Mouse (Mus musculus): ENCODE measurements around the gene Defb42. TPM values are rescaled to one million over a fixed set of nuclear protein-coding genes. Genes with fewer than 3 reads are reported as not detected.

Defb42 gene
- 1 to 10 TPM in 1 of 2 experiments, under 1 TPM in 1; 0.30 to 1.1 TPM for total RNA-seq (2021)
- long read RNA-seq, experiment 1, partial matches to known transcripts = 0 of 1 reads
- long read RNA-seq, experiment 1, other reads (novel, unspliced or antisense) = 0 of 1 reads
- long read RNA-seq, experiment 2 = 0 reads

- DNase-seq (ENCODE audit: low spot score in 2 of 2) = no peak
Observed at GRCm38 (mm10) chr14:63046691-63047090, at the start of gene Defb42. Gene Defb42, plus strand, starts transcription at chr14:63046991.

- no peak for DNase-seq (ENCODE audit: low spot score in 2 of 2)
Observed at GRCm38 (mm10) chr14:62997777-62998176, 49.0 kb upstream of the Defb42 start, which contains the start of gene Defb47. Gene Defb47, plus strand, starts transcription at chr14:62998077.

GRCm38 (mm10) chr14:62998977-62999376, 47.8 kb upstream of the Defb42 start:
- no peak for DNase-seq (ENCODE audit: low spot score in 2 of 2)

GRCm38 (mm10) chr14:63002588-63002987, 44.2 kb upstream of the Defb42 start:
- no peak for DNase-seq (ENCODE audit: low spot score in 2 of 2)

- no peak for DNase-seq (ENCODE audit: low spot score in 2 of 2)
Observed at GRCm38 (mm10) chr14:63011471-63011870, 35.3 kb upstream of the Defb42 start, which contains the start of gene Defb43. Gene Defb43, plus strand, starts transcription at chr14:63011771.

GRCm38 (mm10) chr14:63013082-63013481, 33.7 kb upstream of the Defb42 start:
- DNase-seq (ENCODE audit: low spot score in 2 of 2) = no peak

- DNase-seq (ENCODE audit: low spot score in 2 of 2) = no peak
Observed at GRCm38 (mm10) chr14:63014667-63015066, 32.1 kb upstream of the Defb42 start.

- DNase-seq (ENCODE audit: low spot score in 2 of 2) = no peak
Observed at GRCm38 (mm10) chr14:63020524-63021156, 26.2 kb upstream of the Defb42 start.

GRCm38 (mm10) chr14:63049910-63050370, 3.1 kb downstream of the Defb42 start, which contains the start of gene Defb30:
Gene Defb30, minus strand, starts transcription at chr14:63049960.
- no peak for DNase-seq (ENCODE audit: low spot score in 2 of 2)

GRCm38 (mm10) chr14:63050769-63051168, 4.0 kb downstream of the Defb42 start:
- peak; percentile 71 to 79 for DNase-seq (ENCODE audit: low spot score in 2 of 2)

GRCm38 (mm10) chr14:63054729-63055128, 7.9 kb downstream of the Defb42 start:
- peak; percentile 36 to 37 for DNase-seq (ENCODE audit: low spot score in 2 of 2)

- no peak for DNase-seq (ENCODE audit: low spot score in 2 of 2)
Observed at GRCm38 (mm10) chr14:63060361-63060760, 13.6 kb downstream of the Defb42 start.

GRCm38 (mm10) chr14:63062184-63062583, 15.4 kb downstream of the Defb42 start:
- DNase-seq (ENCODE audit: low spot score in 2 of 2) = no peak

- no peak for DNase-seq (ENCODE audit: low spot score in 2 of 2)
Observed at GRCm38 (mm10) chr14:63065391-63065790, 18.6 kb downstream of the Defb42 start.

GRCm38 (mm10) chr14:63066630-63067310, 20.0 kb downstream of the Defb42 start:
- peak; percentile 73 to 74 for DNase-seq (ENCODE audit: low spot score in 2 of 2)

- no peak for DNase-seq (ENCODE audit: low spot score in 2 of 2)
Observed at GRCm38 (mm10) chr14:63067708-63068107, 20.9 kb downstream of the Defb42 start.

Other genes with a start within 250 kb of the Defb42 start
- gene Wdfy2, start 209.3 kb upstream of the Defb42 start, total RNA-seq (2021) = 10 to 100 TPM; 20.0 to 33.7 TPM
- gene Defb48, start 62.5 kb upstream of the Defb42 start, total RNA-seq (2021) = not detected
- not detected for gene Defb47, start 48.9 kb upstream of the Defb42 start, total RNA-seq (2021)
- gene Defb43, start 35.2 kb upstream of the Defb42 start, total RNA-seq (2021) = not detected
- not detected for gene Defb30, start 3.0 kb downstream of the Defb42 start, total RNA-seq (2021)

Data from adrenal gland, adult 18-20 months (tissue).